Mouse (Mus musculus): ENCODE measurements at regions not wholly inside any gene's neighbourhood (a gene's known extent, or its start where the extent isn't known, plus 50 kb on each side); places are given as distances from the start of the nearest gene placed in this dataset.

DNA sequence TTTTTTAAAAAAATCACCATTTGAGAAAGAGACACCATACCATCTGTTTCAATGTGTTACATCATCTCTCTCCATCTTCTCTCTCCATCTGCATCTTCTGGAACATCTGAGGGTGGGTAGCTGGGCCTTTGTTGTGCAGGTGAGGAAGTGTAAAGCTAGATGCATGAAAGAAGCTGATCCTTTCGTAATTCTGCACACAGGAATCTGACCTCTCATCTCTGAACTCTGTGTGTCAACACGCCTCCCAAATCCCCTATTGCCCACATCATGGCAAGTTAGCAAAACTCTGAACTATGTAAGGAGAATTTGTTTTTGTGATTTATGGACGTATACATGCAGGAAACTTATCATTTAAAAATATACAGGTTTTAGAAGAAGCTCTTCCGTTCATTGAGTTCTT is 209.7 kb downstream of the Gm11146 start:
- Histone ChIP-seq H3K36me3 (replicated peaks) (no peaks in the 10 kb centered on the region), H3K27ac (no peak overlapping the region), H3K4me3 (no peak overlapping the region), H3K4me1 (0 out of 2 replicates have a peak, but pooled peaks cover 5% of the 10 kb centered on the region), H3K27me3 (replicated peaks) (no peaks in the 10 kb centered on the region), H3K4me2 (no peak overlapping the region), H3K9ac (no peak overlapping the region), H3K9me3 (no peaks in the 10 kb centered on the region)
- WGBS: 78% methylated on average over 4 of the region's 4 CpGs
- no peak for ATAC-seq (replicated peaks)

DNA sequence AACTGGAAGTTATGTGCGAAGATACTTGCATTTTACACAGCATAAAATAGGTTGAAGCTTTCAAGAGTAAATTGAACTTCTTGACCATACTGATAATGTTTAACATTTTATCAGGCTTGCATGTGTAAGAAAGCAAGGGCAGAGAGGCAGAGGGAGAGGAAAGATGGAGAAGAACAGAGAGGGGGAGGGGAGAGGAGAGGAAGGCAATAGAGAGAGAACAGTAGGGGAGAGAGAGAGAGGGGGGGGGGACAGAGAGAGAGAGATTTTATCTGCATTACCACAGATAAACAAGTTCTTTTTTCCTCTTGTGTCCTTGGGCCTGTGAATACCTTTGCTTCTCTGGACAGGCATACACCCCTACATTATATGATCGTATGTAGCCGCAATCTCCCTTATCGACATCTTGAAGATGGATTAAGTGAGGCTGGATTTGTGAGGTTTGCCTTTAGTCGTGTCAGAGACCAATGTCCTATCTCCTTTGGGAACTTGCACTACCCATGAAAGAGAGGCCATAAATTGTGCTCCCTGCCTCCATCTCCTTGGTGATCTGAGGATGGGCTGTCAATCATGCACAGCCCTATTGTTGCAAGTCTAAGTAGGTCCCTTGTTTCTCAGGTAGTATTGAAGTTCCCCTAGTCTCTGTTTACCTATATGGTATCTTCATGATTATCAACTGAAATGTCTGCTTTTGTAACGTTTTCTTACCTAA is 217.7 kb downstream of the Gm11146 start:
- no peaks in the 10 kb centered on the region for H3K9me3 ChIP-seq
- H3K4me3 ChIP-seq: no peak overlapping the region
- H3K4me1 ChIP-seq: peaks cover 23% of the 10 kb centered on the region
- H3K27ac ChIP-seq: no peak overlapping the region
- peak; percentile 37; the same call in 1 of the 2 replicates for ATAC-seq (replicated peaks)
- H3K36me3 ChIP-seq (replicated peaks): no peaks in the 10 kb centered on the region
- H3K27me3 ChIP-seq (replicated peaks): no peaks in the 10 kb centered on the region
- H3K4me2 ChIP-seq: no peak overlapping the region
- 54% methylated on average over 6 of the region's 6 CpGs for WGBS
- H3K9ac ChIP-seq: no peak overlapping the region

DNA sequence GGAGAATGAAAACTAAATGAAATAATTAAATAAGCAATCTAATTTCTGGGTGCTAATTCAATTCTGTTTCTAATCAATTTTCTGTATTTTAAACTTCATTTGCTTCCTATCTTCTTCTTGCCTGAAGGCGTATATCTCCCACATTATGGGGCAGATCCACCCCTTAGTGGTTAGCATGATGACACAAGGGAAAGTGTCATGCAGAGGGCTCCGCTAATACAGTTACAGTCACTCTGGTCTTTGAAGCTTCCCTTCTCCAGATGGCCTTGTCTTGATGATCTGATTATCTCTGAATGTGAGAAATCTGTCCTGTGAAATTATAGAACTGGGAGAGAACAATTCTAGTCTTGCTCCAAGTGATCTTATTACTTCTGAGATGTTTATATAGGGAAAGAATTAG is 219.1 kb downstream of the Gm11146 start:
- no peak for ATAC-seq (replicated peaks)
- WGBS: 60% methylated on average over 2 of the region's 2 CpGs
- no peak overlapping the region for H3K27ac ChIP-seq

DNA sequence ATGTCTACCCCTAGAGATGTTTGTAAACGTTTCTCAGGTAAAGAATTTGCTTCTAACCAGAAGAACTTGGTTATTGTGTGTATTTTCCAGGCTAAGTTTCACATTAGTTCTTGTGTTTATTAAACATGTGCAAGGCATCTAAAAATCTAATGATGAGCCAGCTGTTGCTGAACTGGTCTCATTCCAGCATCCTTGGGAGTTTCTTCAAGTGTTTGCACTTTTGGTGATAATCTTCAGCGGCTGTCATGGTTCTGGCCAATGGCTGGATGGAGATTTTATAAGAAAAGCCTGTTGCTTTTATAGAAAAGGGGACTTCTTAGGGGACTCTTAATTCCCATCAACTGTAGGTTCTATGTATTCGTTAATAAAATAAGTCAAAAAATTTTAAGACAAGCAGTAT is 229.1 kb downstream of the Gm11146 start:
- H3K9ac ChIP-seq: no peak overlapping the region
- no peak overlapping the region for H3K4me2 ChIP-seq
- H3K27ac ChIP-seq: no peak overlapping the region
- no peaks in the 10 kb centered on the region for H3K4me1 ChIP-seq
- no peak overlapping the region for H3K4me3 ChIP-seq
- no peak for ATAC-seq (replicated peaks)
- 93% methylated on average over 3 of the region's 3 CpGs for WGBS
- no peaks in the 10 kb centered on the region for H3K27me3 ChIP-seq (replicated peaks)
- no peaks in the 10 kb centered on the region for H3K36me3 ChIP-seq (replicated peaks)
- no peaks in the 10 kb centered on the region for H3K9me3 ChIP-seq

More for the DNA sequence above, 219.1 kb downstream of the Gm11146 start:
- Histone ChIP-seq H3K4me1 (peaks cover 18% of the 10 kb centered on the region), H3K27me3 (replicated peaks) (no peaks in the 10 kb centered on the region), H3K36me3 (replicated peaks) (no peaks in the 10 kb centered on the region), H3K4me3 (no peak overlapping the region), H3K9me3 (no peaks in the 10 kb centered on the region), H3K4me2 (no peak overlapping the region), H3K9ac (no peak overlapping the region)

DNA sequence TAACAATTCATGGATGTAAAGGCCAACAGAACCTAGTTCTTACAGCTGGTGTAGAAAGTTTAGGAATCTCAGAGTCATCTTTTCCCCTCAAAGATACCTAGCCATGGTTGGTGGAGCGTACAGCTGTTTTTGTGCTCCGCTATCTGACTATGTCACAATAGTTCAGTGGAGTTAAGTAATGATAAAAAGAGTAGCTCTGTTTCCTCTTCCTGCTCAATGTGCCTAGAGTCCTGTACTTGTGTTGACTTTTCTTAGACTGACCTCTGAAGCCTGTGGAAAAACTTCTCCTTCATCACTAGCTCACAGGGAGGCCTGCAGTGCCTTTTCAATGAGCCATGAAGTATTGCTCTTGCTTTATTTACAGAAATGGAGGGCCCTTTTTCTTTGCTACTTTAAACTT is 232.1 kb downstream of the Gm11146 start:
- H3K9me3 ChIP-seq: no peaks in the 10 kb centered on the region
- 0 out of 2 replicates have a peak, but pooled peaks cover 4% of the 10 kb centered on the region for H3K4me1 ChIP-seq
- no peak overlapping the region for H3K9ac ChIP-seq
- H3K27me3 ChIP-seq (replicated peaks): no peaks in the 10 kb centered on the region
- 93% methylated on average over 2 of the region's 2 CpGs for WGBS
- H3K4me3 ChIP-seq: no peak overlapping the region
- no peak overlapping the region for H3K27ac ChIP-seq
- H3K36me3 ChIP-seq (replicated peaks): no peaks in the 10 kb centered on the region
- no peak for ATAC-seq (replicated peaks)
- no peak overlapping the region for H3K4me2 ChIP-seq

DNA sequence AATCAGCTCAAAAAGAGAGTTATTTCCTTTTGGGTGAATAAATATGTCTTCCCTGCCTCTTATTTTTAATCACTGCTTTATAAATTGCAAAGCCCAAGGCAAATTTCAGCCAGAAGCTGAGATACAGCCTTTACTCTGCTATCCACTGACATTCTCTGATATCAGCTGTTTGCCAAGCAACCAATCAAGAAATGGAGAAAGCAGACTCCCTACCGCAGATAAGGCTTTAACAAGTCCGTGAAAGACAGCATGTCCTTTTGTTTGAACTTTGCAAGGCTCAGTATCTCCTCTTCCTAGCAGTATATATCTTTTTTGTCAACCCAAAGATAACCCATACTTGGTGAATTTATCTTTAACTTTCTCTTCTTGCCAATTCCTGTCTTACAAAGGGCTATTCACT is 236.6 kb downstream of the Gm11146 start:
- Histone ChIP-seq H3K36me3 (replicated peaks) (no peaks in the 10 kb centered on the region), H3K27me3 (replicated peaks) (no peaks in the 10 kb centered on the region), H3K9ac (no peak overlapping the region), H3K4me2 (no peak overlapping the region), H3K4me3 (no peak overlapping the region), H3K9me3 (no peaks in the 10 kb centered on the region), H3K27ac (no peak overlapping the region), H3K4me1 (peaks cover 9% of the 10 kb centered on the region)
- no peak for ATAC-seq (replicated peaks)
- WGBS: 41% methylated on average over 2 of the region's 2 CpGs

DNA sequence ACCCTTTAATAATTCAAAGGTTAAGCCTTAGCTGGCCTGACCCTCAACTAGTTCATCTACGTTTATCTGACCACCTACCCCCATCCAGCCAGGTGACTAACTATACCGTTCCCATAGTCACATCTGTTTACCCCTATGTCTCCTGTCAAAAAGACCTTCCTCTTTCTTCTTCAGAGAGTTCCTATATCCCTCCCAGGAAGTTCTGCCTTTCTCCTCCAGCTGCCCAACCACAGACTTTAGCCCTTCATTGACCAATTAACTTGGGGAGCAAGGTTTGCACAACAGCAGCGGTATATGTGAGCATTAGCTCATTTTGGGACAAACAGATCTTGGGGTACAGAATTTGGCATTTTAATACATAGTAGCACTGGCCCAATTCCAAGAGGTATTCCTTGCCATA is 237.5 kb downstream of the Gm11146 start:
- Histone ChIP-seq H3K9me3 (no peaks in the 10 kb centered on the region), H3K4me1 (peaks cover 13% of the 10 kb centered on the region), H3K27me3 (replicated peaks) (no peaks in the 10 kb centered on the region), H3K9ac (no peak overlapping the region), H3K4me3 (no peak overlapping the region), H3K4me2 (no peak overlapping the region), H3K36me3 (replicated peaks) (no peaks in the 10 kb centered on the region), H3K27ac (no peak overlapping the region)
- ATAC-seq (replicated peaks): no peak
- 95% methylated on average over 3 of the region's 3 CpGs for WGBS

DNA sequence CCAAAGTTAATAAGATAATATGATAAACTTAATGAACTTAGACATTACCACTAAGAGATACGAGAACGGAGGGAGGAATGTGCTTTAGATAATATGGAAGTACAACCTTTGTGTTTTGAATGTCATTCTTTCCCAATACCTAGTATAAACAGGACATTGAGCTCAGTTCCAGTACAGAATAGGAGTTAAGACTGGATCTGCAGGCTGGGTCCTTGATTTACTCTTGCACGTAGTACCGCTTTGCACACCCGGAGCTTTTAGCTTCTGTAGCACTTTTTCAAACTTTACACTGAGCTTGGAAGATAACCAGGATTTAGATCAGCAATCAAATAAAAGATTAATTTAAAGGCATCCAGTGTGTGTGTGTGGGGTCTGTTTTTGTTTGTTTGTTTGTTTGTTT is 242.7 kb downstream of the Gm11146 start:
- Histone ChIP-seq H3K27me3 (replicated peaks) (no peaks in the 10 kb centered on the region), H3K4me3 (no peak overlapping the region), H3K27ac (no peak overlapping the region), H3K36me3 (replicated peaks) (no peaks in the 10 kb centered on the region), H3K4me1 (peaks cover 9% of the 10 kb centered on the region), H3K9me3 (no peaks in the 10 kb centered on the region), H3K4me2 (no peak overlapping the region), H3K9ac (no peak overlapping the region)
- ATAC-seq (replicated peaks): no peak
- WGBS: 87% methylated on average over 5 of the region's 5 CpGs

DNA sequence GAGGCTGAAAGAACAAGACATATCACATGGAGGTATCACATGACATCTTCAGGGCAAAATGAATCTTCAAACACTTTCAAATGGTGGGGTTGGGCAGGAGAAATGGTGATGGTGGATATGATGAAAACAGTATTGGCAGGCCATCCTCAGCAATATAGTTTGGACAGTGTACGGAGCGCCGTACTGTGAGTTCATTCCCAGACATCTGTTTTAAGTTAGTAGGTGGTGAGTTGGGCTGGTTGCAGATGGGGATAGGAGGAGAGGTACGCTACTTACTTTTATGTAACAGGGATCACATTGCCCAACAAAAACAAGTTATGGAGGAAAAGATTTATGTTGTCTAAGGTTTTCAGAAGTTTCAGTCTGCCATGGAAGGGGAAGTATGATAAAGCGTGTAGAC is 246.6 kb downstream of the Gm11146 start:
- Histone ChIP-seq H3K4me3 (no peak overlapping the region), H3K27ac (no peak overlapping the region), H3K27me3 (replicated peaks) (no peaks in the 10 kb centered on the region), H3K4me1 (peaks cover 5% of the 10 kb centered on the region), H3K9me3 (no peaks in the 10 kb centered on the region), H3K36me3 (replicated peaks) (no peaks in the 10 kb centered on the region), H3K9ac (no peak overlapping the region), H3K4me2 (no peak overlapping the region)
- WGBS: 96% methylated on average over 5 of the region's 5 CpGs
- no peak for ATAC-seq (replicated peaks)

DNA sequence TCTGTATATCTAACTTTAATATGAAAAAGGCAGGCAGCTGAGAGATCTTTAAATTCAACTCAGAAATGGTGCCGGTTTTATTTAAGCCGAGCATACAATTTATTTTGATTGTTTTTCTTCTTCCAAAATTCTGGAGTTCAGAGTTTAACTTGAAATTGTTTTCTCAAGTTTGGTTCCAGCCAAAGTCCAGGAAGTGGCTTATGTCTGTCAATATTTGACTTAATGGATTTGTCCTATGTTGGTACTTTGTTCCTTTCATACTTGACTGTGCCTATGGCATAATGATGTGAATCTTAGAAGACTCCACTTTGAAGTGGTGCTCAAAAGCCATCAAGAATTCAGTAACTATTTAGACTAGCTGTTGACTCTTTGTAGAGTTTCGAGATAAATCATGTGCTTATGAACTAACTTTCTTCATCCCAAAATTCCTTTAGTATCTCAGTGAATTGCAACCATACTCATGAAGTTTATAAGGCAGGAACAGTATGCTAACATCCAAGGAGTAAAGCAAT is 247.6 kb downstream of the Gm11146 start:
- Histone ChIP-seq H3K4me3 (no peak overlapping the region), H3K4me1 (no peaks in the 10 kb centered on the region), H3K9ac (no peak overlapping the region), H3K9me3 (no peaks in the 10 kb centered on the region), H3K4me2 (no peak overlapping the region), H3K27me3 (replicated peaks) (no peaks in the 10 kb centered on the region), H3K36me3 (replicated peaks) (no peaks in the 10 kb centered on the region), H3K27ac (no peak overlapping the region)
- ATAC-seq (replicated peaks): no peak
- WGBS: 86% methylated on average over 3 of the region's 3 CpGs

DNA sequence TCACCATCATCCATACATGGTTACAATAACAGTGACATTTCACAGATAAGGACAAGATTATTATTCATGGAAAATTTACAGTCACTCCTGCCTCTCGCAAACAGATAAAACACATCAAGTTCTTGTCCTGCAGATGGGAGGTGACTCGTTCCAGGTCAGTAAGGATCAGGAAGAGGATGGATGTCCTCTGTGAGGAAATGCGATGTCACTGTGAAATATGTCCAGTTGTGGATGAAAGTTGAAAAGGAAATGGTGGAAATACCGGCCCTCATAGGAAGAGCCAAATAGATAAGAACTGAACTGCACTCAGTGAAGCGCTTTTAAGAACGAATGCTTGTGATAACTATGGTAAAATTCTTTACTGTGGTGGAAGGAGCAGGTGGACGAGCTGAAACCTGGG is 255.8 kb downstream of the Gm11146 start:
- H3K4me1 ChIP-seq: no peaks in the 10 kb centered on the region
- H3K27ac ChIP-seq: 0 out of 2 replicates have a peak overlapping the region, but pooled peaks have one; percentile 21
- no peaks in the 10 kb centered on the region for H3K9me3 ChIP-seq
- no peak for ATAC-seq (replicated peaks)
- WGBS: 75% methylated on average over 7 of the region's 7 CpGs
- H3K36me3 ChIP-seq (replicated peaks): no peaks in the 10 kb centered on the region
- no peak overlapping the region for H3K4me3 ChIP-seq
- no peaks in the 10 kb centered on the region for H3K27me3 ChIP-seq (replicated peaks)
- H3K4me2 ChIP-seq: no peak overlapping the region
- H3K9ac ChIP-seq: no peak overlapping the region

DNA sequence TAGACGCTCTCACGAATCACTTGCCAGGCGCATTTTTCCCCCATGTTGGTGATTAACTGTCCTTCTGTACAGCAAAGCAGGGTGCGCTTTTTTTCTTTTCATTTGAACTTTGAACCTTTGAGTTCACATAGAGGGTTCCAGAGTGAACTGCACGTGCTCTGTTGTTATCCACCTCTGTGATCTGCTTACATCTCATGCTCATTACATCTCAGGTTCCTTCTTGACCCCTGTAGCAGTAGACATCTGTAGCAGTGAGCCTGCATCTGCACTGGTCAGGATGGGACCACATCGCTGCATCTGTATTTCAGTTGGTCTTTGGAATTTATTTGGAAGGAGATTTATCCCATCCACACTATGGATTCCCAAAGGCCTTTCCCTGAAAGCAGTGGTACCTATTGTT is 269.6 kb downstream of the Gm11146 start:
- WGBS: 49% methylated on average over 6 of the region's 6 CpGs
- Histone ChIP-seq H3K27ac (no peak overlapping the region), H3K9ac (no peak overlapping the region), H3K36me3 (replicated peaks) (no peaks in the 10 kb centered on the region), H3K4me2 (peak overlapping the region; percentile 28), H3K9me3 (no peaks in the 10 kb centered on the region), H3K27me3 (replicated peaks) (no peaks in the 10 kb centered on the region), H3K4me1 (peaks cover 27% of the 10 kb centered on the region), H3K4me3 (no peak overlapping the region)
- ATAC-seq (replicated peaks): no peak

DNA sequence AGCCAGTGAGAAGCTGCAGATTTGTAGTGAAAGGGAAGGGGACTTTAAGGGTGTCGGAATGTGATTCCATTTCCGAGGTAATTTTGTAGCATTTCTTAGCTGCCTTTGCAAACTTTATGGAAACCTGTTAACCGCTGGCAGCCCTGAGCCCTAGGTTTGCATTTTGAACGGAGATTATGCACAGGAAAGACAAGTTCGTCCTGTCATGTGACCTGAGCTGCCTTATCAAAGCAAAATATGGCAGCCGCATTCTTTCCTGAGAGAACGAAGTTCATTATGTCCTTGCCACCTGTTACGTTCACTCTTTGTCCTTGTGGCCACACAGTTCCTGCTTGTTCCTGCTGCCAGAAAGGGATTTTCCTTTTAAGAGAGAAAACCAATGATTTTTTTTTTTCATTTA is 270.9 kb downstream of the Gm11146 start:
- Histone ChIP-seq H3K4me1 (peaks cover 27% of the 10 kb centered on the region), H3K4me3 (peak overlapping the region; percentile 40), H3K27me3 (replicated peaks) (no peaks in the 10 kb centered on the region), H3K9me3 (no peaks in the 10 kb centered on the region), H3K9ac (no peak overlapping the region), H3K36me3 (replicated peaks) (no peaks in the 10 kb centered on the region), H3K4me2 (peak overlapping the region; percentile 48), H3K27ac (peak overlapping the region; percentile 65)
- WGBS: 4% methylated on average over 8 of the region's 8 CpGs
- no peak for ATAC-seq (replicated peaks)
